ENCODE assay signal across 11 mouse cellular contexts in genomic region chr8:57428566-57428965, GRCm38 (mm10). TPM values are rescaled to one million over a fixed set of nuclear protein-coding genes. Genes with fewer than 3 reads are reported as not detected.
A peak's percentile ranks its signal among the peaks of the same experiment; 100 is the strongest.
DNase-seq lines count a peak whose midpoint lies in the region; ATAC-seq lines count a peak whose summit lies in the region.
"Had no signal": no experiment of that assay in that cellular context is flagged by ENCODE, and none has a peak within 500 bp of the region (broad histone marks: within the 10 kb centered on the region; RNA-seq: fewer than 3 reads in every experiment).

No protein-coding gene starts in this region.

- no peak overlapping the region for H3K9ac ChIP-seq in neural tube, embryonic 11.5 days (ENCODE audit: low read length)
- no peak overlapping the region for H3K9ac ChIP-seq in hindbrain, embryonic 16.5 days (ENCODE audit: low read depth, low read length)
- no peak overlapping the region for H3K9ac ChIP-seq in midbrain, embryonic 15.5 days
- H3K9ac ChIP-seq: limb, embryonic 13.5 days; liver, embryonic 15.5 days had no signal

- no peak overlapping the region for H3K27ac ChIP-seq in neural tube, embryonic 11.5 days (ENCODE audit: low read depth, low read length)
- H3K27ac ChIP-seq in hindbrain, embryonic 16.5 days (ENCODE audit: low read depth, low read length) = no peak overlapping the region
- no peak overlapping the region for H3K27ac ChIP-seq in midbrain, embryonic 15.5 days
- H3K27ac ChIP-seq in heart, embryonic 10.5 days = no peak overlapping the region
- H3K27ac ChIP-seq: left cerebral cortex, adult 2 months; limb, embryonic 13.5 days; liver, embryonic 15.5 days had no signal

- H3K4me1 ChIP-seq in neural tube, embryonic 11.5 days (ENCODE audit: control insufficient read depth, insufficient read depth, low read length) = no peaks in the 10 kb centered on the region
- H3K4me1 ChIP-seq in hindbrain, embryonic 16.5 days (ENCODE audit: control insufficient read depth, insufficient read depth, low read depth, low read length) = no peaks in the 10 kb centered on the region
- 0 out of 2 replicates have a peak, but pooled peaks cover 4% of the 10 kb centered on the region for H3K4me1 ChIP-seq in midbrain, embryonic 15.5 days
- H3K4me1 ChIP-seq in heart, embryonic 10.5 days = no peaks in the 10 kb centered on the region
- H3K4me1 ChIP-seq: limb, embryonic 13.5 days; liver, embryonic 15.5 days had no signal

- H3K9me3 ChIP-seq in neural tube, embryonic 11.5 days (ENCODE audit: control insufficient read depth, low read length) = no peaks in the 10 kb centered on the region
- no peaks in the 10 kb centered on the region for H3K9me3 ChIP-seq in hindbrain, embryonic 16.5 days (ENCODE audit: control insufficient read depth, low read length)
- no peaks in the 10 kb centered on the region for H3K9me3 ChIP-seq in midbrain, embryonic 15.5 days
- no peaks in the 10 kb centered on the region for H3K9me3 ChIP-seq in heart, embryonic 10.5 days
- H3K9me3 ChIP-seq: limb, embryonic 13.5 days; liver, embryonic 15.5 days had no signal

- intact Hi-C loops in heart, postnatal 36 days (cut with DNase I) = loop anchor here (2.0 to 10.0 kb wide), 4 partner anchors 60 to 884 kb away; partner anchors contain the start of gene Hmgb2

- 0 out of 2 replicates have a peak, but pooled peaks have one; percentile 33 for ATAC-seq in neural tube, embryonic 11.5 days (ENCODE audit: insufficient read depth, low FRiP score, low TSS enrichment)
- ATAC-seq in hindbrain, embryonic 16.5 days = peak; percentile 28
- peak; percentile 41; the same call in 1 of the 2 replicates for ATAC-seq in midbrain, embryonic 15.5 days (replicated peaks)

- H3K27me3 ChIP-seq in neural tube, embryonic 11.5 days (ENCODE audit: control insufficient read depth, insufficient read depth, low read length) = no peaks in the 10 kb centered on the region
- peaks cover 3% of the 10 kb centered on the region; the same call in 1 of the 2 replicates for H3K27me3 ChIP-seq in hindbrain, embryonic 16.5 days (replicated peaks; ENCODE audit: control insufficient read depth, insufficient read depth, low read length)
- H3K27me3 ChIP-seq in midbrain, embryonic 15.5 days (replicated peaks) = peaks cover 10% of the 10 kb centered on the region; the same call in 1 of the 2 replicates
- no peaks in the 10 kb centered on the region for H3K27me3 ChIP-seq in heart, embryonic 10.5 days (ENCODE audit: insufficient read depth, poor library complexity, severe bottlenecking)
- H3K27me3 ChIP-seq: liver, embryonic 15.5 days had no signal

- H3K36me3 ChIP-seq in neural tube, embryonic 11.5 days (ENCODE audit: control insufficient read depth, insufficient read depth, low read length) = no peaks in the 10 kb centered on the region
- H3K36me3 ChIP-seq in hindbrain, embryonic 16.5 days (ENCODE audit: control insufficient read depth, insufficient read depth, low read length) = no peaks in the 10 kb centered on the region
- no peaks in the 10 kb centered on the region for H3K36me3 ChIP-seq in midbrain, embryonic 15.5 days (replicated peaks)
- H3K36me3 ChIP-seq in heart, embryonic 10.5 days = no peaks in the 10 kb centered on the region
- H3K36me3 ChIP-seq: limb, embryonic 13.5 days; liver, embryonic 15.5 days had no signal

- H3K4me3 ChIP-seq in neural tube, embryonic 11.5 days (ENCODE audit: low read depth, low read length) = no peak overlapping the region
- no peak overlapping the region for H3K4me3 ChIP-seq in hindbrain, embryonic 16.5 days (ENCODE audit: low read length)
- no peak overlapping the region for H3K4me3 ChIP-seq in midbrain, embryonic 15.5 days
- no peak overlapping the region for H3K4me3 ChIP-seq in heart, embryonic 10.5 days
- H3K4me3 ChIP-seq: left cerebral cortex, adult 2 months; limb, embryonic 13.5 days; liver, embryonic 15.5 days had no signal

- WGBS in neural tube, embryonic 11.5 days = 14% methylated on average over 1 of the region's 1 CpGs
- 0% methylated on average over 1 of the region's 1 CpGs for WGBS in hindbrain, embryonic 16.5 days
- 2% methylated on average over 1 of the region's 1 CpGs for WGBS in midbrain, embryonic 15.5 days
- 17% methylated on average over 1 of the region's 1 CpGs for WGBS in heart, embryonic 10.5 days

- H3K4me2 ChIP-seq in neural tube, embryonic 11.5 days (ENCODE audit: low read depth) = no peak overlapping the region
- H3K4me2 ChIP-seq in hindbrain, embryonic 16.5 days (ENCODE audit: low read length) = no peak overlapping the region
- 0 out of 2 replicates have a peak overlapping the region, but pooled peaks have one; percentile 39 for H3K4me2 ChIP-seq in midbrain, embryonic 15.5 days
- H3K4me2 ChIP-seq: liver, embryonic 15.5 days had no signal

- no peak for DNase-seq in neural tube, embryonic 11.5 days (ENCODE audit: low spot score)
- no peak for DNase-seq in neural tube, embryonic 10.5 days (ENCODE audit: extremely low spot score, low spot score)
- DNase-seq in heart, embryonic 10.5 days (ENCODE audit: low spot score) = no peak
- no peak for DNase-seq in spleen, postnatal 10 days (ENCODE audit: low spot score in 2 of 2)
- DNase-seq in heart, postnatal 36 days = no peak

RNA-seq across cellular contexts. Expression of gene Scrg1, which starts 27.2 kb away (rescaled TPM):
- 1.5 and 1.9 TPM in 2 replicates for polyA plus RNA-seq in neural tube, embryonic 11.5 days (2014; fragmentation: Nextera tagmentation; extraction: Ambion mirVana)
- polyA plus RNA-seq in hindbrain, embryonic 16.5 days (2015; fragmentation: Nextera tagmentation; extraction: Ambion mirVana) = 13.7 and 24.4 TPM in 2 replicates
- polyA plus RNA-seq in midbrain, embryonic 15.5 days (2015; fragmentation: Nextera tagmentation; extraction: Ambion mirVana) = 8.1 and 8.5 TPM in 2 replicates
- polyA plus RNA-seq in heart, embryonic 10.5 days (2016; fragmentation: Nextera tagmentation; extraction: Ambion mirVana) = 0.20 and 0.21 TPM in 2 replicates
- not detected for total RNA-seq in heart, postnatal 36 days (2021)
- total RNA-seq: heart, adult 18-20 months had no signal

RNA-seq across cellular contexts. Expression of gene Sap30, which starts 59.1 kb away (rescaled TPM):
- polyA plus RNA-seq in neural tube, embryonic 11.5 days (2014; fragmentation: Nextera tagmentation; extraction: Ambion mirVana) = 99.4 and 103 TPM in 2 replicates
- polyA plus RNA-seq in hindbrain, embryonic 16.5 days (2015; fragmentation: Nextera tagmentation; extraction: Ambion mirVana) = 20.7 and 22.9 TPM in 2 replicates
- polyA plus RNA-seq in midbrain, embryonic 15.5 days (2015; fragmentation: Nextera tagmentation; extraction: Ambion mirVana) = 32.6 and 33.4 TPM in 2 replicates
- 45.3 and 66.4 TPM in 2 replicates for polyA plus RNA-seq in heart, embryonic 10.5 days (2016; fragmentation: Nextera tagmentation; extraction: Ambion mirVana)
- total RNA-seq in heart, postnatal 36 days (2021) = 10 to 100 TPM; 13.3 to 17.8 TPM
